Mouse (Mus musculus): ENCODE data around the gene Gm1113. TPM values are rescaled to one million over a fixed set of nuclear protein-coding genes. Genes with fewer than 3 reads are reported as not detected.
A peak's percentile ranks its signal among the peaks of the same experiment; 100 is the strongest.

Gene Gm1113
- total RNA-seq, 2 experiments from 2014 or later: not detected

DNA sequence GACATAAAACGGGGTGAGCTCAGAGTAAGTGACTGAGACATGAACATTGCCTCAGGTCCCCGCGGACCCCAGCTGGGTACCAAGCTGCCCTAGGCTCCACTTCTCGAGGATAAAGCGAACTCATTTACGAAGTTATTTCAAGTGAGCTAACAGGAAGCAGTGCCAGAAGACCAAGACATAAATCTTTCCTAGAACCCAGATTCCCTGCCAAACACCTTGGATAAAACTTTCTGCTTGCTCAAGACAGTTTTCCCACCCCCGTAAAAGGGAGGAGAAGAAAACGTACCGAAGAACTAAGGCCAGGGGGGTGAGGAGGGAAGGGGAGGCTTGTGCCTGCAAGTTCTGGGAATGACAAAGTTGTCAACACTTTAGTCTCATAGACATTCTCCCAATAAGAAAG lies 15.2 kb upstream of the Gm1113 start:
- peak in 1 of 2 experiments; percentile 15 for DNase-seq
- intact Hi-C loops (cut with DNase I): no loop called here

DNA sequence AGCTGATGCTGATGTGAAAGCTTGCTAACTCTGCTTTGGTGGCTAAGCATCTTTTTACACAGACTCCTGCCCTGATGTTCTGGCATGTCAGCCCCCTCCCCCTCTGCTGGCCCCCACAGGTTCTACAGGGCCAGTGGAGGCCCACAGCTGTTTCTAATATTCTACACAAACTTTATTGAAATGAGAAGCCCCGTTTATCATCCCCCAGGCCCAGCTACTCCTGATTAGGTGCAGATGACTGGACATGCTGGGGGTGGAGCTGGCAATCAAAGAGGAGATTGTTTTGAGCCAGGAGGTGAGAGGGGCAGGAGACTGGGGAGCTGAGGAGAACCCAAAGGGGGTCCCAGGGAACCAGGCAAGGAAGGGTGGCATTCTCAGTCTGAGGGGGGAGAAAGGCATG lies 11.7 kb upstream of the Gm1113 start:
- no peak for DNase-seq
- intact Hi-C loops (cut with DNase I): no loop called here

DNA sequence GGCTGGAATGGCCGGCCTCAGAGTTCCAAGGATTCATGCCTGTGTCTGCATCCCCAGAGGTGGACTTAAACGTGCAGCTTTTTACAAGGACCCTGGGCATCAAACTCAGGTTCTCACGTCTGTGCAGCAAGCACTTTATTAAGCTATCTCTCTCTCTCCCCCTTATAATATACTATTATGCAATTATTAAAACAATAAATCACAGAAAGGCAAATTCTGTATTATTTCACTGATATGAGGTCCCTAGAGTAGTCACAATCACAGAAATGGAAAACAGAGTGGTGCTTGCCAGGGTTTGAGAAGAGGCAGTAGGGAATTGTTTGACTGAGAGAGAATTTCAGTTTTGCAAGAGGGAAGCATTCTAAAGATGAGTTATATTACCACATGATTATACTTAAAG lies 11.1 kb upstream of the Gm1113 start:
- intact Hi-C loops (cut with DNase I): no loop called here
- no peak for DNase-seq

DNA sequence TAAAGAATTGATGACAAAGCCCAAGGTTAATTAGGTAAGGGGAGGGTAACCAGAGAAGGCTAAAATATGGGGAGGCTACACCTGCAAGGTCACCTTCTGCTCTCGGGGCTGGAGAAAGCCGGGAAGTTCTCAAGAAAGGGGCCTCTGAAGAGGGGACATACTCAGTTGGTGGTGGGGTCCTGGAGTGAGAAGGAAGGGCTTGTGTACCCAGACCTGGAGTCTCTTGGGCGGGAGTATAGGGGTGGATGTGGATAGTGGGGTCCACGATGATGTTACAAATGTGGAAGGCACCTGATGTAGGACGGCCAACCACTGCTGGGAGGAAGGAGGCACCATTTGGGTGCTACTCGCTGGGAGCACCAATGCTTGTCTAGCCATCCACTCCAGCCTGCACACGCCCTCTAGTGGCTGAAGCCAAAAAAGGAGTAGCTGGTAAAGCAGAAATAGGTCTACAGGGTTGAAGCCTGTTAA lies 5.9 kb upstream of the Gm1113 start:
- peak; percentile 80 to 85 for DNase-seq
- intact Hi-C loops (cut with DNase I): loop anchor here (1.0 to 2.0 kb wide), 2 partner anchors 101 to 242 kb away; no protein-coding TSS in a partner anchor

DNA sequence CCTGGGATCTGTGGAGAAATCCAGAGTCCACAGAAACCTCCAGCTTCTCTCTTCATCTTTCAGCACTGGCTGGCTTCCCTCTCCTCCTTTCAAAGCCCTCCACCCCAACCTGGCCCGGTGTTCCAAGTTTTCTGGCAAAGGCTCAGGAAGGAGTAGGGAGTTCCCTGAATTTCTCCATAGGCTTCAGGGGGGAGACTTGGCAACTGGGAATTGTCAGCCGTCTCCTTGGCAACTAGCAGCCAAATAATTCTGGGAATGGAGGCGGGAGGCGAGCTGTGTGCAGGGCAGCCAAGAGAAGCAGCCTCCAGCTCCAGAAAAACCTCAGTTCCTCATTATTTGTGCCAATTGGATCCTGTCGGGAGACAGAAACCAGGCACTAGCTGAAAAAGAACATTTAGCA lies 5.5 kb upstream of the Gm1113 start:
- peak; percentile 63 to 69 for DNase-seq
- intact Hi-C loops (cut with DNase I): loop anchor here (2.0 kb wide), 1 partner anchor 101 kb away; no protein-coding TSS in a partner anchor

DNA sequence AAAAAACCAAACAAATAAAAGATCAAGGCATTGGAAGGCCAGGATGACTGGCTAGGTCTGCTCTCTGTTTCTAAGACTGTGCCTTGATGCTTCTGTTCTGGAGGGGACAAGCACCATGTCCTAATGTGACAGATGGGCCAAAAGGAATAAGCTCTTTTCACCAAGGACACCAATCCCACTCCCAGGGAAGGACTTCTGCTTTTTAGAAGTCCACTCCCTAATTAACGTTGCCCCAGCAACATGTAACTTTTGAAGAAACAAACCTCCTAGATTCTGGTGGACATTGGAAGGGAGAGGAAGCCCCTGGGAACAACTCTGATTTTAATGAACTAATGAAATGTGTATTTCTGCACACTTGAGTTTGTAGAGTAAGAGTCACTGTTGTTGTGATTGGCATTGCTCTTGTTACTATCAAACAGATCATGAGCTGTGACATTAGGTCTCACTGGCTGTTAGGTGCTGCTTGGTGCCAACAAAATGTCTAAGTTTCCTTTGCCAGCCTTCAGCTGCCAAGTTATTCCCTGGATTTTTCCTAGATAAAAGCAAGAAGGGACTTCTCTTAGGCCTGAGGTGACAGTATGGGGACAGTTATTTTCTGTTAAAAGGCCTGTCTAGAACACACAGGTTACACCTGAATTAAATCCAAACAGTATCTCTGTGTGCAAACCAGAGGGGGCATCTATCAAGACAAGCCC lies 4.9 kb upstream of the Gm1113 start:
- intact Hi-C loops (cut with DNase I): loop anchor here (2.0 kb wide), 1 partner anchor 100 kb away; no protein-coding TSS in a partner anchor
- DNase-seq: peak in 1 of 2 experiments; percentile 31

DNA sequence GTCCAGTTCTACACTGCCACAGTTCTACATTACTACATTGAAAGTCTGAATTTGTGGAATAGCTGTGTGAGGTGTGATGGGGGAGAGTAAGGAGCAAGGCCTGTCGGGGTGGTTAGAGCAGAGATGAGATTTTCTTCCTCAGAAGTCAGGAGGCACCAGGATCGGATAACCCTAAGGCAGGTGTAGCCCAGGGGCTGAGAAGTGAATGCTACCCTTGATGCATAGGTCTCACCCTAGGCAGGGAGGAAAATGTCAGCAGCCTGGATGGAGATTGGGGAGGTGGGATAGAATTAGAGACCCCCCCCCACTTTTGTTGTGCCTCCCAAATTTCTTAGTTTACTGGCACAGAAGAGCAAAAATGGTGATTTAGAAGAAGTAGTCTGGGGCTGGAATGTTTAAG lies 4.2 kb upstream of the Gm1113 start:
- intact Hi-C loops (cut with DNase I): loop anchor here (2.0 kb wide), 1 partner anchor 99 kb away; no protein-coding TSS in a partner anchor
- DNase-seq: no peak

DNA sequence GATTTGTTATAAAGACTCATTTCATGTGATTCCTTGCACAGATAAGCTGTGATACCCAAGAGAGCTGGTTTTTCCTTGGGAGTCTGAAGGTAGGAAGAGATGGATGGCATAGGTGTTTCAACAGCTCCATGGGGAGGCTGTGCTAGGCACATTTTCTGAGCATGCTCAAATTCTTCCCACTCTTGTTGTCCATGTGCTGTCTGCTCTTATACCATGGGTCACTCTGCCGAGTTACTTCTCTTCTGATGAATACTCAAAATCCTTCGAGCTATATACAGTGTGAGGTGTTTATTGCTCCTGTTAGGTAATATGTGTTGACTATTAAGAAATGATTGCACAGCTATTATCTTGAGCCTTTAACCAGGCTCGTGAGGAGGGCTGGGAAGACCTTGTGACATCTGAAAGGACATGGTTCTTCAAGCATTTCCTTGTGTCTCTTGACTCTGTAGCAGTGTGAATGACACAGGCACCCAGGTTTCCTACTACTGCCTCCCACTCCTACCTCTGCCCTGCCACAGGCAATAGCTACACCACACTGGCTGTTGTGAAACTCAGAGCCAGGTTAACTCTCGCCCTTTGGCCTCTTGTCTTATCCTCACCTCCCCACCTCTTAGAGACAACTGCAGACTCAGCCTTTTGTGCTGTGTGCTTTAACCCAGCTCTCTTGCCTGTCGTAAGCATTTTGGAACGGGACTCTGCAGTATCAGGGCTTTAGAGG lies 2.7 kb upstream of the Gm1113 start:
- intact Hi-C loops (cut with DNase I): no loop called here
- no peak for DNase-seq

DNA sequence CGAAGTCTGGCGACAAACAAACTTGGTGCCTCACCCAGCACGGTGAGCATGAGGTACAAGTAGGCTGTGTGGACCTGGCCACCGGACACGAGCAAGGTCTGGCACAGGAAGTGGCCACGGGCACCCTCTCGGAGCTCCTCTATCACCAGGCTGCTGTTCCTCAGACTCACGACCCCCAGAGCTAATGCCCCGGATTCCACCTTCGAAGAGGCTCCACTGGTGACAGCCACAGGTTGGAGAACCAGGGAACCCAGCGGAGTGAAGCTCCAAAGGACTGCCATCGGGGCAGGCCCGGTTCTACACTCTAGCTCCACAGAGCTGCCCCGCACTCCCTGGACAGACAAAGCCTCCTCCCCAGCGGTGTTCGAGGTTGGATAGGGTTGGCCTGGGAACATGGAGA lies 1.4 kb downstream of the Gm1113 start:
- intact Hi-C loops (cut with DNase I): no loop called here
- DNase-seq: no peak

DNA sequence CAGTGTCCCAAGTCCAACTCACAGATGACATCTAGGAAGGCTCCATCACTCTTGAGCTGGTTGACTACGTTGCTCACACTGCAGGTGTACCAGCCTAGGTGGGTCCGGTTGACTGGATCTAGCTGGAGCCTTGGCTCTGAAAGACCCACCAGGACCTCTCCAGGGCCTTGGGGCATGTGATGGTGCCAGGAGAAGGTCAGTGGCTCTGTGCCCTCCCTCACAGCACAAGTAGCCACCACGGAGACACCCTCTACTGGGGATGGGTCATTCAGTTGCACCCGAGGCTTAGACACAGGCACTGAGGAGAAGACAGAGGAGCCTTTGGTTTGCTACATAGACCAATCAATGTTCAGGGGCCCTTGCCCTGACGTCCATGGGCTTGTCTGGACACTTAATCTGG lies 1.9 kb downstream of the Gm1113 start:
- no peak for DNase-seq
- intact Hi-C loops (cut with DNase I): no loop called here

DNA sequence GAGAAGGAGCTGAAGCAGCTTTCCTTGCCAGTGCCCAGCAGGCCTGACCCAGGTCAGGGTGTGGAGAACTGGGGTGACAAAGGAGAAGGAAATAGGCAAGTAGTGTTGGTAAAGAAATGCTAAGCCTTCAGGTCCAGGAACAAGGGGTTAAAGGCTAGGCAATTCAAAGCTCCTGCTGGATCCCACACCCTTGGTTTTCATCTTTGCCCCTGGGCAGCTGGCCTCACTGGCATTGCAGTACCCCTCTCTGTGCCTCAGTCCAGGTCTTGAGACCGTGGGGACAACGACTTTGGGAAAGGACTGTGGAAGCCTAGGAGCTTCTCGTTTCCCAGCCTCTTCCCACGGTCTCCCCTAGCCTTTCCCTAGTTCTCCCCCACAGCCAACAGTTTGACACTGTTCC lies 4.2 kb downstream of the Gm1113 start:
- intact Hi-C loops (cut with DNase I): no loop called here
- DNase-seq: no peak

DNA sequence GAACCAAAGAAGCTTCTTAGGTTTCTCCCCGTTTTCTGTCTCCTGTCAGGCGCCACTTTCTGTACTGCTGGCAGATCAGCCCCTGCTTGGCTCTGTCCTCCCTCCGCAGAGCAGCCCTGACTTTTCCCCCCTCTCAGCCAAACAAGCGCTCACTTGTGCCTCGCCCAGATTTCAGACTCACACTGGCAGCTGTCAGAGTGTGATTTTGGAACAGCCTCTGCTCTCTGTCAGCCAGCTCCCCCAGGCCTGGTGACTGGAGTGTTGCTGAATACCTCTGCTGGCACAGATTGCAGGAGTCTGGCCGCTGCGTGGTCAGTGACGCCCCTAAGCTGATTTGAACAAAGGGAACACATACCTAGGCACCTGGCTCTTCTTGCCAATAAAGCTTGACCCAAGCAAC lies 9.8 kb downstream of the Gm1113 start:
- intact Hi-C loops (cut with DNase I): no loop called here

DNA sequence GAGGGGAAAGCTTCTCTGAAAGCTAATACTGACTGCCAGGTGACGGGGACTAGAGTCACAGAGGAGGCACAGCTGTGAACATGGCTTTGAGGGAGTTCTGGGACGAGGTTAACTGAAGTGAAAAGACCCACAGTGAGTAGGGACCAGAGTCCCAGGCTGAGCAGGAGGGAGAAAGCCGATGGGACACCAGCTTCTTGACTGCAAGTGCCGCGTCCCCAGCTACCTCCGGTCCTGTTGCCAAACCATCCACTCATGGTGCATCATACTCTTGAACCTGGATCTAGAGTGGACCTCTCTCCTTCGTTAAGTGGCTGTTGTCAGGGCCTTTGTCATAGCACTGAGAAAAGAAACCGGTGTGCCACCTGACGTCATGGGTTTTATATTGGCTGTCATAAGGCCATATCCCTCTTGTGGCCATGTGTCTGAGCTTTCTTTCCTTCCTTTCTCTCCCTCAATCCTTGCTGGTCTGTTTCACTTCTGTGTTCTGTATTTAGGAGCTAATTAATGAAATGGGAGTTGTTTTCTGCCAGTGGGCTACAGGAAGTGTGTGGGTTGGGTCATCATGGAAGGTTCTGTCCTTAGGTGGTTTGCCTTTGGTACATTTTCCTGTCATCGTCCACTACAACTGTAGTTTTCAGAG lies 15.6 kb downstream of the Gm1113 start:
- no peak for DNase-seq
- intact Hi-C loops (cut with DNase I): no loop called here

More for the DNA sequence above, 9.8 kb downstream of the Gm1113 start:
- DNase-seq: peak; percentile 81 to 83

DNA sequence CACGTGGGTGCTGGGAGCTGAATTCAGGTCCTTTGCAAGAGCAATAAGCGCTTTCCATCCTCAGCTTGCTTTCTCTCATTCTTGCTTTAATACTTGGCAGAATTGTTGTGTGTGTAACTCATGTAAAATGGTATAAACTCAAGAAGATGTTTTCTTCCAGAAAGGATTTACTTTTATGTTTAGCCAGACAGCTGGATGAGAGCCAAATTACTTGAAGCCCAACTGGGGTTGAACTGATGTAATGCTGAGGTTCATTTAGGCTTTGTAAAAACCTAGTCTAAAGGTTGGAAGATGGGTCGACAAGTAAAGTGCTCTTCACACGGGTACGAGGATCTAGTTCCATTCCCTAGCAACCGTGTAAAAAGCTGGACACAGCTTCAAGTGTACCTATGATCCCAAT lies 18.1 kb downstream of the Gm1113 start:
- intact Hi-C loops (cut with DNase I): no loop called here
- DNase-seq: no peak

DNA sequence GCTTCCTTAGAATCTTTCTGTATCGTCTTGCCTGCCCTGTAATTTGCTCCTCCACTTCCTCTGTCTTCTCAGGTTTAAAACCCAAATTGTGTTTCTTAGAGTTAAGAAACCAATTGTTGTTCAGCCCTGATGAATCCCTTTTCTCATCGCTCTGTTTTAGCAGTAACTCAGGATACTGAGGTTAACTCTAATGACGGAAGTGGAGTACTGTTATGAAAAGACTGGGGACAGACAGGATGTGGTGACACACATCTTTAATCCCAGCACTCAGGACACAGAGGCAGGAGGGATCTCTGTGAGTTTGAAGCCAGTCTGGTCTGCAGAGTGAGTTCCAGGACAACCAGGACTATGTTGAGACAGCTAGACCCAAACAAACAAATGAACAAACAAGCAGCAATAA lies 22.6 kb downstream of the Gm1113 start:
- DNase-seq: no peak
- intact Hi-C loops (cut with DNase I): no loop called here

DNA sequence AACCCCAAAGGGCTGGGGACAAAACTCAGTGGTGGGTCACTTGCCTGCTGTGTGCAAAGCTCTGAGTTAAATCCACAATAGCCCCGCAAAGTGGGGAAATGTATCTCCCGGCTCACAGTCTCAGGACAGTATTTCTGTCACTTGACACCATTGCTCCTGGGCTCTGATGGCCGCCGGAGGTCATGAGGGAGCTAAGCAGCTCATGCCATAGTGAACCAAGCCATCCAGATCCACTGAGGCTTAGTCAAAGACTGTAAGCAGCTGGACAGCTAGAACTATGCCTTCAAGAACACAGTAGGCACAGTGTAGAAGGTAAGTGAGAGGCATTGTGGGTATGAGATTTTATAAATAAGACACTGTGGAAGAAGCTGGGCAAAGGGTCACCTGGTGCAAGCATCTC lies 23.1 kb downstream of the Gm1113 start:
- intact Hi-C loops (cut with DNase I): no loop called here
- DNase-seq: no peak

DNA sequence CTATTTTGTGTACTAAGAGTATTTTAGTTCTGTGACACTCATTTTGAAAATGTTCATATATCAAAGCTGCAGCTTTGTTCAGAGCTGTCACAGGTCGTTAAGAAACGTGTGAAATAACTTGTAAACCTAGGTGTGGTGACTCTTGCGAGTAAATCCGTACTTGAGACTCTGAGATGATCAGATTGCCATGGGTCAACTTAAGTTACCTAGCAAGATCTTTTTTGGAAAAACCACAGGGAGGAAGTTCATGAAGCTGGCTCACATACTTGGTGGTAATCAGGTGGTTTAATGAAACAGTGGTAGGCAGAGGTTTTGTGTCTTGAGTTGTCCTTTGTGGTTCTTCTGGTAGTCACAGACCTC lies 24.4 kb downstream of the Gm1113 start:
- intact Hi-C loops (cut with DNase I): no loop called here
- no peak for DNase-seq

DNA sequence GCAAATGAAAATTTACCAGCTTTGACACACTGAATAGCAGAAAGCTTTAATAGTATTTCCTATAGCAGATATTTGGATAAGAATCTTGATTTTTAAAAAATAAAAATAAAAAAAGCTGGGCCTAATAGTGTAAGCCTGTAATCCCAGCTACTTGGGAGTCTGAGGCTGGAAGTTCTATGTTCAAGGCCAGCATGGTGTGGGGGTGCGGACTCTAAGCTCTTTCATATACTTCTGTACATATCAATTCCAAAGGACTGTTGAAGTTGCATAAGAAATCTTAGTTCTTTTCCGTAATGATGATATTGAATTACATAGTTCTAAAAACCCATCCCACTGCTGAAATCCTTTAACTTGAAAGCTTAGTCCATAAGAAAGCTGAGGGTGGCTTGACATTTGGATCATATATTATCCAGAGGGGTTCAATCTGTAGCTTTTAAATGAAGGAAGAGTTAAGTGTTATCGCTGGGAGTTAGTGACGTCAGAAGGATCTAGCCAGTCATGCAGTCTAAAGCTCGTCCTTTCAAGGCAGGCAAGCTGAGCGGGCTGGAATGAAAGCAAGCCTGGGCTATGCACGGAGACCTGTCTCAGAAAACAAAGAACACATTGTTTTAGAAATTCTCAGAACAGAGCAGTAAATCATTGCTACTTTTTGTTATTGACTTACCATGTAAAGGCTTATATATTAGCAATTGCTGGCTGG lies 24.9 kb downstream of the Gm1113 start:
- intact Hi-C loops (cut with DNase I): no loop called here
- DNase-seq: no peak

DNA sequence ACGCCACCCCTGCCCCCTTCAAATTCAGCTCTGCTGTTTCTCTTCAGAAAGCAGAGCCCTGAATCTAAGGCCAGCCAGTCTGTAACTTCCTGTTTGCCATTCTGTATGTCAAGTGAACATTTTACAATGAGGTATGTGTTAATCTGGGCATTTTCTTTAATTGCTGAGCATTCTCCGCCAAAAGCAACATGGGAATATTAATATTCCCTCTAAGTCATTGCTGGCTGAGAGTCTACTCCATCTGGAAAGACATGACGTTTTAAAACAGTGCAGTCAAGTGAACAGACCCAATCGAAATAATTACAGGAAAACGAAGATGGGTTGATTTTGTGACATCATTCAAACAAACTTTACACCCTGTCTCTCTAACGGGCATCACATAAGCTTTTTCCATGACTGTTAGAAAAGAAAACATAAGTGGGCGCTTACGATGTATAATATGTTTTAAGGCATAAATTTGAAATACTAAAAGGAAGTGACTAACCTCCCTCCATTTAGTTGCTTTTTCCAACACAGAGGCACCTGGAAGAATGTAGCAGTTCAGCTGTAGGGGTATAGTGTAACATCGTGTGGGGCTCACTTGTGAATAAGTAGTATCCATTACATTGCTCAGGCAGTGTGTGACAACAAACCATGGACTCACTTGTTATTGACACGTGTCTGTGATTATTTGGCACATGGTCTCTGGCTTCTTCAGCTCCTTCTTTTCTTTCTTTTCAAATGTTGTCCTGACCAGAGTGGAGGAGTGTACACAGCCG lies 26.8 kb downstream of the Gm1113 start:
- DNase-seq: peak in 1 of 2 experiments; percentile 13
- intact Hi-C loops (cut with DNase I): no loop called here

DNA sequence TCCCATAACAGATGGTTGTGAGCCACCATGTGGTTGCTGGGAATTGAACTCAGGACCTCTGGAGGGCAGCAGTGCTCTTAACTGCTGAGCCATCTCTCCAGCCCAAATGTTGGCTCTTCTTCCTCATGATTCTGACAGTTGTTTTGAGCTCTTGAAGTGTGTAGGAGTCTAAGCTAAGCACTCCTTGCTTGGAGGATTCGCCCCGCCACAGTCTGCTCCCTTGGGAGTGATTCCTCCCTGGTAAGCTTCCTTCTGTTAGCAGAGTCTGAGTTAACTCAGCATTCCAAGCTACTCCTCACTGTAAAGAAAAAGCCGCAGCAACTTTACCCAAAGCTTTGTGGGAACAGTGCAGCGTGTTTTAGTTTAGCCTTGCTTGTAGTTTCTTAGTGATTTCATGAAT lies 29.6 kb downstream of the Gm1113 start:
- no peak for DNase-seq
- intact Hi-C loops (cut with DNase I): no loop called here

Measured in heart, postnatal 10 days (tissue).